Mouse (Mus musculus) lung, adult 2 months (tissue): ENCODE measurements at regions not wholly inside any gene's neighbourhood (a gene's known extent, or its start where the extent isn't known, plus 50 kb on each side); places are given as distances from the start of the nearest gene placed in this dataset.

Experiments used
- CTCF ChIP-seq: fragments of 200-500 bp; IDR thresholded peaks from 2 replicates; pipeline ENCODE4 v1.5.1; 2011; ENCODE audit warnings: mild to moderate bottlenecking, low read length, control low read depth; ENCODE audit not compliant: insufficient read depth
- POLR2A ChIP-seq: fragments of 200-500 bp; IDR thresholded peaks from 2 replicates; pipeline ENCODE4 v1.6.1; 2011; ENCODE audit warnings: low read depth, mild to moderate bottlenecking, control low read depth, low read length, borderline replicate concordance; ENCODE audit errors: extremely low read depth

- TF ChIP-seq CTCF = no peak
- TF ChIP-seq POLR2A = no peak
Measured at GRCm38 (mm10) chr2:147560426-147561155, 198.9 kb downstream of the Pax1 start.
